Mouse (Mus musculus) olfactory bulb, adult 2 months (tissue): ENCODE data around the gene Llgl1. TPM values are rescaled to one million over a fixed set of nuclear protein-coding genes. Genes with fewer than 3 reads are reported as not detected.

ENCODE experiments used
- H3K27ac ChIP-seq: fragments of 200-500 bp; 2 replicates; pipeline ENCODE4 v1.5.1; 2012; ENCODE audit warnings: low read depth, low read length; ENCODE audit not compliant: insufficient read depth
- H3K4me1 ChIP-seq: fragments of 200-500 bp; 2 replicates; pipeline ENCODE4 v1.6.1; 2012; ENCODE audit warnings: low read length; ENCODE audit not compliant: control insufficient read depth, insufficient read depth
- H3K4me3 ChIP-seq: fragments of 200-500 bp; 2 replicates; pipeline ENCODE4 v1.5.1; 2012; ENCODE audit warnings: mild to moderate bottlenecking, low read depth, low read length, moderate library complexity; ENCODE audit not compliant: insufficient read depth
- CTCF ChIP-seq: fragments of 200-500 bp; IDR thresholded peaks from 2 replicates; pipeline ENCODE4 v1.5.1; 2012; ENCODE audit warnings: low read depth, mild to moderate bottlenecking, low read length, moderate library complexity; ENCODE audit not compliant: insufficient read depth
- POLR2A ChIP-seq: fragments of 200-500 bp; IDR thresholded peaks from 2 replicates; pipeline ENCODE4 v1.6.1; 2012; ENCODE audit warnings: mild to moderate bottlenecking, low read depth, low read length, moderate library complexity; ENCODE audit not compliant: insufficient read depth
- WGBS: fragments of 180-500 bp; shearing (Covaris S2); methylation state at CpG from one replicate; pipeline ENCODE4 v1.1.7; 2018; 5-methylcytosine and 5-hydroxymethylcytosine counted together
- polyA plus RNA-seq: library from polyadenylated mRNA; stranded (reverse); fragments of >200 nt; gene quantifications from 2 replicates; pipeline ENCODE4 v1.2.4, GENCODE M21; 2012; ENCODE audit warnings: low replicate concordance; ENCODE audit not compliant: missing spikeins, insufficient read depth, insufficient read length

The Llgl1 gene
- polyA plus RNA-seq, 1 experiment = not detected

GRCm38 (mm10) chr11:60705255-60705654 lies 5.7 kb downstream of the Llgl1 start:
- H3K4me1 ChIP-seq = peaks cover 64% of the 10 kb centered on the region
- peak overlapping the region; percentile 57 for H3K27ac ChIP-seq
- H3K4me3 ChIP-seq = no peak overlapping the region
- TF ChIP-seq CTCF (no peak), POLR2A (no peak)
- WGBS = 88% methylated on average over 3 of the region's 3 CpGs

- Histone ChIP-seq H3K4me3 (no peak overlapping the region), H3K27ac (peak overlapping the region; percentile 57; the same call in 1 of the 2 replicates), H3K4me1 (peaks cover 58% of the 10 kb centered on the region)
- 86% methylated on average over 7 of the region's 7 CpGs for WGBS
- no peak for TF ChIP-seq POLR2A
- no peak for TF ChIP-seq CTCF
Observed at GRCm38 (mm10) chr11:60706076-60706475, 6.6 kb downstream of the Llgl1 start.

- Histone ChIP-seq H3K4me1 (peaks cover 54% of the 10 kb centered on the region), H3K27ac (no peak overlapping the region), H3K4me3 (no peak overlapping the region)
- 81% methylated on average over 14 of the region's 14 CpGs for WGBS
- TF ChIP-seq CTCF (no peak), POLR2A (no peak)
Observed at GRCm38 (mm10) chr11:60706696-60707480, 7.4 kb downstream of the Llgl1 start.

- TF ChIP-seq POLR2A (no peak), CTCF (no peak)
- Histone ChIP-seq H3K4me3 (no peak overlapping the region), H3K27ac (no peak overlapping the region), H3K4me1 (peaks cover 49% of the 10 kb centered on the region)
- 62% methylated on average over 3 of the region's 3 CpGs for whole genome bisulfite sequencing
Observed at GRCm38 (mm10) chr11:60707672-60708071, 8.1 kb downstream of the Llgl1 start.

- TF ChIP-seq POLR2A (no peak), CTCF (no peak)
- Histone ChIP-seq H3K4me3 (no peak overlapping the region), H3K27ac (no peak overlapping the region), H3K4me1 (peaks cover 40% of the 10 kb centered on the region)
- 94% methylated on average over 10 of the region's 10 CpGs for WGBS
Observed at GRCm38 (mm10) chr11:60708631-60709030, 9.1 kb downstream of the Llgl1 start.

- Histone ChIP-seq H3K4me1 (peaks cover 29% of the 10 kb centered on the region), H3K27ac (no peak overlapping the region), H3K4me3 (no peak overlapping the region)
- WGBS = 94% methylated on average over 45 of the region's 45 CpGs
- TF ChIP-seq POLR2A (no peak), CTCF (no peak)
Observed at GRCm38 (mm10) chr11:60709481-60710465, 10.2 kb downstream of the Llgl1 start.

- TF ChIP-seq POLR2A (no peak), CTCF (no peak)
- Histone ChIP-seq H3K4me3 (no peak overlapping the region), H3K4me1 (peaks cover 16% of the 10 kb centered on the region), H3K27ac (no peak overlapping the region)
- 90% methylated on average over 17 of the region's 17 CpGs for WGBS
Observed at GRCm38 (mm10) chr11:60711218-60711617, 11.7 kb downstream of the Llgl1 start.

- Histone ChIP-seq H3K4me1 (peaks cover 8% of the 10 kb centered on the region; the same call in 1 of the 2 replicates), H3K27ac (no peak overlapping the region), H3K4me3 (no peak overlapping the region)
- TF ChIP-seq CTCF (no peak), POLR2A (no peak)
- WGBS = 91% methylated on average over 18 of the region's 18 CpGs
Observed at GRCm38 (mm10) chr11:60712040-60712439, 12.5 kb downstream of the Llgl1 start.

GRCm38 (mm10) chr11:60712639-60713255 lies 13.2 kb downstream of the Llgl1 start:
- TF ChIP-seq POLR2A (no peak), CTCF (no peak)
- WGBS = 91% methylated on average over 13 of the region's 13 CpGs
- peaks cover 3% of the 10 kb centered on the region; the same call in 1 of the 2 replicates for H3K4me1 ChIP-seq
- H3K4me3 ChIP-seq = no peak overlapping the region
- no peak overlapping the region for H3K27ac ChIP-seq
